Mouse (Mus musculus) testis, adult 2 months (tissue): ENCODE results near the gene Krr1. TPM values are rescaled to one million over a fixed set of nuclear protein-coding genes. Genes with fewer than 3 reads are reported as not detected.

Source experiments
- H3K27ac ChIP-seq: fragments of 200-500 bp; 2 replicates; pipeline ENCODE4 v1.5.1; 2012; ENCODE audit warnings: low read depth, low read length; ENCODE audit not compliant: control insufficient read depth, insufficient read depth
- H3K27me3 ChIP-seq: fragments of 200-500 bp; 2 replicates; pipeline ENCODE4 v1.6.1; 2012; ENCODE audit warnings: mild to moderate bottlenecking, low read length, moderate library complexity; ENCODE audit not compliant: control insufficient read depth, insufficient read depth
- H3K36me3 ChIP-seq: fragments of 200-500 bp; 2 replicates; pipeline ENCODE4 v1.6.1; 2012; ENCODE audit warnings: mild to moderate bottlenecking, low read length; ENCODE audit not compliant: control insufficient read depth, insufficient read depth
- H3K4me1 ChIP-seq: fragments of 200-500 bp; 2 replicates; pipeline ENCODE4 v1.6.1; 2012; ENCODE audit warnings: low read length; ENCODE audit not compliant: control insufficient read depth, insufficient read depth
- H3K4me3 ChIP-seq: fragments of 200-500 bp; 2 replicates; pipeline ENCODE4 v1.5.1; 2012; ENCODE audit warnings: low read depth, mild to moderate bottlenecking, low read length, moderate library complexity, mixed read lengths; ENCODE audit not compliant: control insufficient read depth
- CTCF ChIP-seq: fragments of 200-500 bp; IDR thresholded peaks from 2 replicates; pipeline ENCODE4 v1.5.1; 2012; ENCODE audit warnings: low read depth, mild to moderate bottlenecking, inconsistent platforms, low read length, moderate library complexity; ENCODE audit not compliant: control insufficient read depth, insufficient read depth, insufficient replicate concordance
- POLR2A ChIP-seq: fragments of 200-500 bp; IDR thresholded peaks from 2 replicates; pipeline ENCODE4 v1.6.1; 2012; ENCODE audit warnings: low read depth, mild to moderate bottlenecking, inconsistent platforms, low read length, moderate library complexity; ENCODE audit not compliant: control insufficient read depth
- polyA plus RNA-seq: library from polyadenylated mRNA; depleted of rRNA; stranded (reverse); fragments of >200 nt; gene quantifications from 2 replicates; pipeline ENCODE4 v1.2.3, GENCODE M21; 2012

The Krr1 gene
- polyA plus RNA-seq, 1 experiment: 7.2 TPM

DNA sequence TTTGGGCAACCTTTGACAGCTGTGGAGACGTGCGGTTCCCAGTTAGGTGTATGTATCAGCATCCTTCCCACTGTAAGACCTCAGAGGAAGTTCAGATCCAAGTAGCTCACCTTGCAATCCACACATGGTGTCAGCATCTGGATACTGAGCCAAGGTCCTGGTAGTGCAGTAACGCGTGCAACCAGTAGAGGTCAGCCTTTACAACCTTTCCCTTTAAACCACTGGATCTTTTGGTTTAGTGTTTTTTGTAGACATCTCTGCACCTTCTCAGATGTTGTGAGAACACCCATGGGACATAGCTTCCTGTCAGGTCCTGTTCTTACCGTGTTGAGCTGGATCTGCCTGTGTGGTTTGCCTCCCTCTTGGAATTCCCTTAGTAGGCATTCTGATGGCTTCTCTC lies 5.1 kb downstream of the Krr1 start:
- H3K27me3 ChIP-seq: no peaks in the 10 kb centered on the region
- H3K36me3 ChIP-seq: no peaks in the 10 kb centered on the region; the same call in 1 of the 2 replicates
- no peak overlapping the region for H3K4me3 ChIP-seq
- H3K27ac ChIP-seq: no peak overlapping the region
- H3K4me1 ChIP-seq: 0 out of 2 replicates have a peak, but pooled peaks cover 2% of the 10 kb centered on the region
- TF ChIP-seq POLR2A (no peak), CTCF (peak; percentile 49; the same call in 1 of the 2 replicates)

DNA sequence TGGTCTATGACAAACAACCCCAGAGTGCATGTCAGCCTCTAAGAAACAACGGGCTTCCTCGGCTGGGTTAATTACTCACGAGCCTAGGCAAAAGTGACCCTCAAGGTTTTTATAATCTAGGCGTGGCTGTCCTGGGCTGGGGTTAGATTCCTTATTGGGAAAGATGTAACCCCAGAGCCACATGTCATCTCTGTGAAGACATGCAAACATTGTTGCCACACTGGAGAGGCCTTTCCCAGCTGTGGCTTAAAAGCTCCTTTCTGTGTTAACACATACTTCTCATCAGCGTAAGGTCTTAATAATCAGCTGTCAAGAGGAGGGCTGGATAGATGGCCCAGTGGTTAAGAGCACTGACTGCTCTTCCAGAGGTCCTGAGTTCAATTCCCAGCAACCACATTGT lies 10.6 kb downstream of the Krr1 start:
- no peaks in the 10 kb centered on the region for H3K27me3 ChIP-seq
- no peaks in the 10 kb centered on the region for H3K4me1 ChIP-seq
- H3K4me3 ChIP-seq: no peak overlapping the region
- peaks cover 4% of the 10 kb centered on the region for H3K36me3 ChIP-seq
- TF ChIP-seq POLR2A (no peak), CTCF (no peak)
- no peak overlapping the region for H3K27ac ChIP-seq

DNA sequence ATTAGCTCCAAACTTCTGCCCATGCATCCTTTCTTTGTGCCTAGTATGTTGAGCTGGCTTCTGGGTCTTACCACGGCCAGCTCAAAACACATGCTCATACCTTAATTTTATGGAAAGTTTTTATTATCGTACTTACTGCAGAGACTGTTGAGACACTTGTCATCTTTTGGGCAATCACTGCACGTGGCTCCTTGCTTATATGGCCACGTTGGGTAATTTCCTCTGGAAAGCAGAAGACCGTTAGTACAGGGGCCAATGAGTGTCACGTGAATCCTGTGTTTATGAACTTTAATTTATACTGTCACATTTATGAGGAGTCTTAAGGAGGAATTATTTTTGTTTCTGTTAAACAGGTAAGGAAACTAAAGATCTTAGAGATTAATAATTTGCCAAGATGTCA lies 14.0 kb downstream of the Krr1 start:
- Histone ChIP-seq H3K36me3 (peaks cover 4% of the 10 kb centered on the region), H3K4me3 (no peak overlapping the region), H3K4me1 (no peaks in the 10 kb centered on the region), H3K27ac (no peak overlapping the region), H3K27me3 (no peaks in the 10 kb centered on the region)
- no peak for TF ChIP-seq CTCF
- TF ChIP-seq POLR2A: no peak

DNA sequence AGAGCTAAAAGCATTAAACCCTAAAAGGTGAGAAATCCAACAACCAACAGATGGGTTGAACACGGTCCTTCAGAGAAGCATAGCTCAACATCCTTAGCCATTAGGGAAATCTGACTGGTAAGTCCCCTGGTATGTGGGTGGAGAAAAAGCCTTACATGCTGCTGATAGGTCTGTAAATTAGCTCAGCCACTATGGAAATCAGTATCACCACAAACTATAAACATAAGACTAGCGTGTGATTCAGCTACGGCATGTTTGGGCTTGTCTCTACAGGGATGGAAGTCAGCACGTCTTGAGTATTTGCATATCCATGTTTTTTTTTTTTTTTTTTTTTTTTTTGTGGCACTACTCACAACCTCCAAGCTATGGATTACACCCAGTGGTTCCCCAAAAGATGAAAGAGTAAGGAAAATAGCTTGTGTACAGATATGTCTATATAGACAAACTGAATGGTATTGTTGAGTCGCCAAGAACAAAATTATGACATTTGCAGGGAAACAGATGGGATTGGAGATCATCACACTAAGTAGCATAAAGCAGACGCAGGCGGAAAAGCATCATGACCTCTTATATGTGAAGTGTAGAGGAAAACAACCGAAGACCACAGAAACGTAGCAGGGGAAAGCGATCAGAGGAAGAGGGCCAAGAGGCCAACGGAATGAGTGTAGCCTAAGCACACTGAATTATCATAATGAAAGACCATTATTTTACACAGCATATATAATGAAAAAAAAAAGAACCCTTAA lies 23.5 kb downstream of the Krr1 start:
- Histone ChIP-seq H3K4me1 (no peaks in the 10 kb centered on the region), H3K27me3 (no peaks in the 10 kb centered on the region), H3K4me3 (no peak overlapping the region), H3K27ac (no peak overlapping the region), H3K36me3 (no peaks in the 10 kb centered on the region)
- TF ChIP-seq POLR2A (no peak), CTCF (no peak)

DNA sequence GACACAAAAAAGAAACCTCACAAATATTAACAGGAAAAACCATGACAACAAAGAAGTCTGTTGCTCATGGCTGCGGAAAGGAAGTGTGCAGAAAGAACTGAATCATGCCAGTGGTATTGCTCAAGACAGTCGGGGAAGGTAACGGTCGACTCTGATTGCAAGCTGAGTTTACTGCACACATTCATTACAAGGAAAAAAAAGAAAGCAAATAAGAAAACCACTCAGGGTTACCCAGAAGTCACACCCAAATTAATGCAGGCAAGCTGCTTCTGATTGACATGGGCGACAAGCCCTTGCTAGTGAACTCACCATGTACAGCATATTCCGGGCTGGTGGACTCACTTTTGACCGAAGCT lies 24.1 kb downstream of the Krr1 start:
- TF ChIP-seq POLR2A (no peak), CTCF (no peak)
- no peak overlapping the region for H3K27ac ChIP-seq
- no peak overlapping the region for H3K4me3 ChIP-seq
- H3K27me3 ChIP-seq: no peaks in the 10 kb centered on the region
- H3K36me3 ChIP-seq: no peaks in the 10 kb centered on the region
- no peaks in the 10 kb centered on the region for H3K4me1 ChIP-seq

DNA sequence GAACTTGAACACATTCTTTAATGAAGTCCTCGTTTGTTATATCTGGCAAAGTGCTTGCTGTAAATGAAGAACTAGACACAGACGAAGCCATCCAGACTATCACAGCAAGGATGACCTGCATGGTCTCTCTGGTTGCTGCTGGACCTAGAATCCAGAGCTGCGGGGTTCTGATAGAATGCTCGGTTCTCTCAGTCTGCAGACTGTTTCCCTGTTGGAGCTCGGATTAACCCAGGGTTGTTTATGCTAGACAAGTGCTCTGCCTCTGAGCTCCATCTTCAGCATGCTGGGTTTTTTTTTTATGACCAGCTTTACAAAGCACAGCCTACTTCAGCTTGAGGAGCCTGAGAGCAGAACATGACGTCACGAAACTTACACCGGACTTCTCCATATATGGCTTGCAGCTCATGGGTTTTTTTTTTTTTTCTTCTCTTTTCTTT lies 24.5 kb downstream of the Krr1 start:
- Histone ChIP-seq H3K27ac (no peak overlapping the region), H3K4me3 (no peak overlapping the region), H3K4me1 (no peaks in the 10 kb centered on the region), H3K27me3 (no peaks in the 10 kb centered on the region), H3K36me3 (no peaks in the 10 kb centered on the region)
- TF ChIP-seq POLR2A (no peak), CTCF (no peak)

DNA sequence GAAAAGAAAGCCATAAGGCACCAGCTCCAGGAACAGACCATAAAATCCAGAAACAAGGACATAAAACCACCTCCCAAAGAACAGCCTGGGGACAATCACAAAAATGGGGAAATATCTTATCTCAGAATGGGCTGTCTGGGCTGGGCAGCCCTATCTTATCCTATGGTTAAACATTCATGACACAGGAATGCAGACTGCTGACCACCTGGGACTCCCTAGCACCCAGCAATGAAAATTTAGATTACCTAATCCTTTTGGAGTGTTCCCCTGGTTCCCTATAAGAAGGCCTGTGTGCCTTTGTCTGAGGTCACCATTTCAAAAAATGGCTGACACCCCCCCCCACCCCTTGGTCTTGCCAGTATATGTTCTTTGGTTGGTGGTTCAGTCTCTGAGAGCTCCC lies 25.2 kb downstream of the Krr1 start:
- Histone ChIP-seq H3K4me3 (no peak overlapping the region), H3K27ac (no peak overlapping the region), H3K36me3 (no peaks in the 10 kb centered on the region), H3K4me1 (no peaks in the 10 kb centered on the region), H3K27me3 (no peaks in the 10 kb centered on the region)
- TF ChIP-seq CTCF: no peak
- TF ChIP-seq POLR2A: no peak

DNA sequence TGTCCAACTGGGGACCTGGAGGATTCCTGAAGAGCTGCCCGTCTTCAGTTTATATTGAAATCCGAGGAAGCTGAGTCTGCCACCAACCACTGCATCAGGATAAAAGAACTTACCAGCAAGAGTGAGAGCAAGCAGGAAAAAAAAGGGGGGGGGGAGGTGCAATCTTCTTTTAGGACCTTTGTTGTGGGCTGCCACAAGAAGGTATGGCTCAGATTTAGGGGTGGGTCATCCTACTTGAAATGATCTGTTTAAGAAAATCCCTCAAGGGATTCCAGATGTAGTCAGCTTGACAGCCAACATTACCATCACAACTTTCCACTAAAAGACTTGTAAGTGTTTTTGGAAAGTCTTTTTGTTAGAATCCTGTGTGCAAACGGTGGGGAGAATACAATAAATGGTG lies 27.3 kb downstream of the Krr1 start:
- Histone ChIP-seq H3K4me1 (no peaks in the 10 kb centered on the region), H3K4me3 (no peak overlapping the region), H3K27me3 (no peaks in the 10 kb centered on the region), H3K27ac (no peak overlapping the region), H3K36me3 (no peaks in the 10 kb centered on the region)
- TF ChIP-seq CTCF (no peak), POLR2A (no peak)
